Mouse (Mus musculus) limb, embryonic 12.5 days (tissue): ENCODE measurements around the gene Zscan4-ps2. TPM values are rescaled to one million over a fixed set of nuclear protein-coding genes. Genes with fewer than 3 reads are reported as not detected.
"Not testable (repeated sequence)": the region's sequence is repeated elsewhere in the genome, so short reads cannot be mapped to it uniquely, and the experiment has no call there.

ENCODE experiments used
- ATAC-seq: fragments of 200-750 bp; cut with Nextera tagmentation; 2 replicates; pipeline ENCODE4 v1.8.0; 2017; ENCODE audit warnings: low read depth, moderate TSS enrichment; ENCODE audit not compliant: insufficient number of reproducible peaks, insufficient read depth, low FRiP score, low TSS enrichment
- H3K27ac ChIP-seq: fragments of 300-500 bp; sonication (generic); 2 replicates; pipeline ENCODE4 v1.5.1; 2016; ENCODE audit warnings: mild to moderate bottlenecking, moderate library complexity
- H3K27me3 ChIP-seq: fragments of 300-500 bp; sonication (generic); 2 replicates; pipeline ENCODE4 v1.6.1; 2016; ENCODE audit warnings: mild to moderate bottlenecking, moderate library complexity
- H3K36me3 ChIP-seq: fragments of 300-500 bp; sonication (generic); 2 replicates; pipeline ENCODE4 v1.6.1; 2016; ENCODE audit warnings: mild to moderate bottlenecking, moderate library complexity
- H3K4me1 ChIP-seq: fragments of 300-500 bp; sonication (generic); replicated peaks from 2 replicates; pipeline ENCODE4 v1.6.1; 2016
- H3K4me2 ChIP-seq: fragments of 300-500 bp; sonication (generic); 2 replicates; pipeline ENCODE4 v1.6.1; 2016; ENCODE audit warnings: mild to moderate bottlenecking, moderate library complexity
- H3K4me3 ChIP-seq: fragments of 300-500 bp; sonication (generic); replicated peaks from 2 replicates; pipeline ENCODE4 v1.5.1; 2016; ENCODE audit warnings: mild to moderate bottlenecking
- H3K9ac ChIP-seq: fragments of 300-500 bp; sonication (generic); replicated peaks from 2 replicates; pipeline ENCODE4 v1.6.1; 2016; ENCODE audit warnings: mild to moderate bottlenecking, moderate library complexity
- H3K9me3 ChIP-seq: fragments of 300-500 bp; sonication (generic); 2 replicates; pipeline ENCODE4 v1.6.1; 2016; ENCODE audit warnings: mild to moderate bottlenecking, moderate library complexity
- WGBS: fragments of 180-500 bp; shearing (Covaris S2); methylation state at CpG from one replicate; pipeline ENCODE4 v1.1.7; 2016; 5-methylcytosine and 5-hydroxymethylcytosine counted together
- polyA plus RNA-seq: library from polyadenylated mRNA; unstranded; fragments of >200 nt; fragmentation: Nextera tagmentation; extraction: Ambion mirVana; gene quantifications from 2 replicates; pipeline ENCODE4 v1.2.1, GENCODE M21; 2016

Gene Zscan4-ps2
- not detected in 2 replicates for polyA plus RNA-seq

DNA sequence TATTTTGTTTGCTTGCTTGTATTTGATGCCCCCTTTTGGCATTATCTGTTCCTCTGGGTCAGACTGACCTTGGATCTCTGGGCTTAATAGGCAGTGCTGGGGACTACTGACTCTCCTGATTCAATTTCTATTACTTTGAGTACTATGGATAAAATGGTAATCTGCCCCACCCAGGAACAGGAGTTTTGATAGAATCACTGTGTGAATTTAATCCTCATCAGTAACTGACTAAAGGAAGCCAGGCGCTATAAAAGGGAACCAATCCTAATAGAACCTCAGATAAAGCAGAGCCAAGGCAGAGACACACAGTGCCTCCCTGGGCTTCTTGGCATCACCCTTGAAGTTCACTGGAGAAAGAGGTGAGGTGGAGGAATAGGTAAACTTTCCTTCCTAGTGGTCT lies at the start of gene Zscan4-ps2:
Gene Zscan4-ps2, plus strand, starts transcription at position 301 of the 400 bp plus-strand sequence.
- ATAC-seq, H3K4me3 ChIP-seq: not testable (repeated sequence)

More for the DNA sequence above, at the start of gene Zscan4-ps2:
- not testable (repeated sequence) for H3K9ac ChIP-seq, H3K9me3 ChIP-seq, H3K36me3 ChIP-seq, H3K27me3 ChIP-seq, H3K27ac ChIP-seq, H3K4me1 ChIP-seq, H3K4me2 ChIP-seq
- WGBS: 84% methylated on average over 1 of the region's 1 CpGs

Other genes starting within 250 kb of the Zscan4-ps2 start
- gene Zscan4e, start 203.6 kb upstream of the Zscan4-ps2 start, polyA plus RNA-seq: not detected in 2 replicates
- not detected in 2 replicates for gene Zscan4f, start 116.4 kb upstream of the Zscan4-ps2 start, polyA plus RNA-seq
- gene Zscan4-ps3, start 95.0 kb downstream of the Zscan4-ps2 start, polyA plus RNA-seq: not detected in 2 replicates
- gene Vmn1r72, start 165.8 kb downstream of the Zscan4-ps2 start, polyA plus RNA-seq: not detected in 2 replicates
- not detected in 2 replicates for gene Vmn1r73, start 216.0 kb downstream of the Zscan4-ps2 start, polyA plus RNA-seq